Mouse (Mus musculus): ENCODE data around the gene E2f8.

- TF ChIP-seq POLR2A (IDR thresholded peaks at IDR 0.05; ENCODE audit: low read depth, low read length) (no peak), CTCF (IDR thresholded peaks at IDR 0.05; ENCODE audit: extremely low read depth, insufficient read depth, insufficient read length, insufficient replicate concordance) (no peak)
Measured at GRCm38 (mm10) chr7:48859362-48859761, 22.0 kb downstream of the E2f8 start.
